Mouse (Mus musculus) CD8-positive naive resting alpha-beta T cell, adult 2 months (primary cell): ENCODE data around the gene Pde4dip.

Source experiments
- DNase-seq, 2 experiments: peaks; one replicate each; pipeline ENCODE4 v3.0.0; 2022; ENCODE audit warnings: low read depth in 2 of 2, low spot score in 2 of 2

Pde4dip gene

DNA sequence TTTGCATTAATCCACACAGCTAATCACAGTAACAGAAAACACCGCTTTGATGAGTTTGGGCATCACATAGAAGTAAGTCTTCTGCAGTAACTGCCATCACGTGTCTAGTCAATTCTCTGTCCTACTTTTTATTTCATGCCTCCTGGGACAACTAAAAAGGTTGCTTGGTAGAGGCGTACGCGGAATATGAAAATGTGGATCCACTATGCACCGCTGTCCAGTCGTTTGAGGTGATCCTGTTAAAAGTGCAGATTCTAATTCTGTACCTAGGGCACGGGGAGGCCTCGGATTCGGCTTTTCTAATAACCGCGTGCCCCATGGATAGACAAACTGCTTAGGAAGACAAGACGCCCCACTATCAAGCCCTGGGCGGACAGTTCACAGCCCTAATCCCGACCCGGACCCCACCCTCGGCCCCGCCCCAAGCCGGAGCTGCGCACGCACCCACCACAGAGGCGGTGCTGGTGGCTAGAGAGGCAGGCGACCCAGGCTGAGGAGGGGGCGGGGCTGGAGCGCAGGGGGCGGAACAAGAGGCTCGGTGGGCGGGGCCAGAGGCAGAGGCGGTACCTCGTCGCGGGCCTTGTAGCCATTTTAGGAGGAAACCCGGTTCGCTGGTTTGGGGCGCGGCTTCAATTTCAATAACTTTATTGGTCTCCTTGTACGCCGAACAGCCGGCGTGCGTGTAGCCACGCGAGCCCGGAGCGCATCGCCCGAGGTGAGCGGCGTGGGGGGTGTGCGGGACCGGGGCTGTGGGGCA is 230.7 kb downstream of the Pde4dip start, which contains the start of gene Prkab2:
TSS of gene Prkab2 (plus strand) at position 539 of the 757 bp plus-strand sequence.
- peak; percentile 97 to 99 for DNase-seq

DNA sequence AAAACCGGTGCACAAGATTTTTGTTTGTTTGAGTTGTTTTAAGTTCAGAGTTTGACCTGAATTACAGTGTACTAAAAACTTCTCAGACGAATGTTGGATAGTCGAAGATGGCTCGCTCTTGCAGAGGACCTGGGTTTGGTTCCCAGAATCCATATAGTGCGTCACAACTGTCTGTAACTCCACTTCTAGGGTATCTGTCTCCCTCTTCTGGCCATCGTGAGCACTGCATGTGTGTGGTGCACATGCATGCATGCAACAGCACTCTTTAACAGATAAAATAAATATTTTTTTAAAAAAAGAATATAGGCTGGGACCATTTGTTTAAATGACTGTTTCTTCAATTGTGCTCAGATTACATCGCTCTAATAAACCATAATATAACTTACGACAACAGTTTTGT is 233.6 kb downstream of the Pde4dip start:
- peak; percentile 23 to 54 for DNase-seq

GRCm38 (mm10) chr3:97653781-97654180 is 234.7 kb downstream of the Pde4dip start:
- DNase-seq, result no peak

DNA sequence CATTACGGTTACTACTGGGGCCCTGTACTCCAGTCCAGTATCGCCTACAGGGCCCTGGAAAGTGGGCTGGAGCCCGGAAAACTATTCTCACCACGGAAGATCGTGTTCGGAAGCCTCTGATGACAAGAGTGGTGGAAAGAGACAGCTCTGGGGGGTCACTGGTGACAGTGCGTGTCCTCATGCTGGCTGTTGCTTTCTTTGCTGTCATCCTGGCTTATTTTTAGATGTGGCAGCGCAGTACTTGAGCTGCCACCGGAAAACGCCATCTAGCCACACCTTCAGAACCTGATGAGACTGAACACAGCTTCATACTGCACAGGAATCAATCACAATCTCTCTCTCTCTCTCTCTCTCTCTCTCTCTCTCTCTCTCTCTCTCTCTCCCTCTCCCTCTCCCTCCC is 236.9 kb downstream of the Pde4dip start:
- no peak for DNase-seq

DNA sequence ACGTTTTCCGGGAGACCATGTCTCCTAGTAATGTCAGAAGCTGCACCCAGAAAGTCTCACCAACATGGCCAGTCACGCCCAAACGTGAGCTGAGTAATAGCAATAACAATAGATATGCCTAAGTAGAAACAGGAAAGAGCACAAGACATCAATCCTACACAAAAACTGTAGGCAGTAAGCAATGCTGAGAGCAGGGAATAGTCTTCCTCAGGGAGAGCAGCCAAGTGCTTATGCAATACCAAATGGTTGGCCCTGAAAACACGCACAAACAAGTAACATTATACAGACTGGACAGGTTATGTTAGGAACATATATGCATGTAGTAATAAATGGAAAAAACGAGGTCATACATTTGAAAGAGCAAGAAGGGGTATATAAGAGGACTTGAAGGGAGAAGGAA is 239.0 kb downstream of the Pde4dip start:
- DNase-seq, result no peak

DNA sequence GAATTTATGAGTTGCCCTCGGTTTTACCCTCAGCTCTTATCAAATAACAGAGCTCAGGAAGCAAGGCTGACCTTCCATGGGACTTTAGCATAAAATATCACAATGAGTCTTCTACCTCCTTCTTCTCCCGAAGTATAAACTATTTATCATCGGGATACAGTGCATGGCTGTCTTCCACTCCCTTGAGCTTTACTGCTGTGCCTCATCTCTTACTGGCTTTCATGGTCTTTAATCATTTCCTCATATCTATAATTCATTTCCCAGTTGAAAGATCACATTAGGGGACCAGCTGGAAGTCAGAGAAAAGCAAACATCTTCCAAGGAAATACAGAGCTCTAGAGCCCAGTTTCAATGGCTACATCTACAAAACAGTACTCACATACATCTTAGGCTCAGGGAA is 239.5 kb downstream of the Pde4dip start:
- no peak for DNase-seq

- no peak for DNase-seq
These were observed 240.0 kb downstream of the Pde4dip start for GRCm38 (mm10) chr3:97648518-97648917.

- no peak for DNase-seq
These were observed 246.5 kb downstream of the Pde4dip start for GRCm38 (mm10) chr3:97642001-97642400.

- no peak for DNase-seq
These were observed 247.1 kb downstream of the Pde4dip start for GRCm38 (mm10) chr3:97641396-97641795.
